Comparison of ENCODE assay signal across 9 mouse cellular contexts in the genomic region with DNA sequence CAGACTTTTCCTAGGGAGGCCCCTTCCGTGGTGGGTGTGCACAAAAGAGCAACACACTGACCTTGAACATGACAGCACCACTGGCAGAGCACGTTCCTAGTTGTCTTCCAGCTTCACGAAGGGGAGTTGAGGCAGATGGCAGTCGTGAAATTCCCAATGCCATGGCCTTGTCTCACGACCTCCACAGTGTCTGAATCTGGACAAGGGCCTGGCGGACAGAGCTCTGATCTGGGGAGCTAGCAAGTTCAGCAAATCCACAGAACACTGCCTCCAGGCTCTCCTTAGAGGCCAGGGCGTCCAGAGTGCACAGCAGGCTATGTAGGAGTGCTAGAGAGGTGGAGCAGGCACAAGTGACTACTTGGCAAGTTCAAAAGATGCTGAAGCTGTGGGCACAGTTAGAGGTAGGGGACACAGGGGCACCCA. TPM values are rescaled to one million over a fixed set of nuclear protein-coding genes. Genes with fewer than 3 reads are reported as not detected.
DNase-seq lines count a peak whose midpoint lies in the region; ATAC-seq lines count a peak whose summit lies in the region.
"Had no signal": no experiment of that assay in that cellular context is flagged by ENCODE, and none has a peak within 500 bp of the region (broad histone marks: within the 10 kb centered on the region; RNA-seq: fewer than 3 reads in every experiment).

No protein-coding gene starts in this region.

- ATAC-seq in heart, embryonic 13.5 days (ENCODE audit: extremely low read depth, insufficient number of reproducible peaks, low FRiP score, low TSS enrichment), result no peak
- no peak for ATAC-seq in forebrain, embryonic 14.5 days

- H3K4me2 ChIP-seq in heart, embryonic 13.5 days, result peak overlapping the region; percentile 94
- H3K4me2 ChIP-seq in forebrain, embryonic 14.5 days (ENCODE audit: low read length), result no peak overlapping the region
- H3K4me2 ChIP-seq: midbrain, embryonic 12.5 days had no signal

- H3K36me3 ChIP-seq in heart, embryonic 13.5 days, result peaks cover 26% of the 10 kb centered on the region
- peaks cover 31% of the 10 kb centered on the region for H3K36me3 ChIP-seq in forebrain, embryonic 14.5 days (ENCODE audit: control insufficient read depth, insufficient read depth, low read length)

- WGBS in heart, embryonic 13.5 days, result 20% methylated on average over 7 of the region's 7 CpGs
- WGBS in forebrain, embryonic 14.5 days, result 61% methylated on average over 7 of the region's 7 CpGs

- no peaks in the 10 kb centered on the region for H3K9me3 ChIP-seq in heart, embryonic 13.5 days
- no peaks in the 10 kb centered on the region for H3K9me3 ChIP-seq in forebrain, embryonic 14.5 days (replicated peaks; ENCODE audit: control insufficient read depth, low read length)
- H3K9me3 ChIP-seq: midbrain, embryonic 12.5 days had no signal

- H3K9ac ChIP-seq in heart, embryonic 13.5 days, result peak overlapping the region; percentile 98
- H3K9ac ChIP-seq in forebrain, embryonic 14.5 days (ENCODE audit: low read length), result no peak overlapping the region
- H3K9ac ChIP-seq: midbrain, embryonic 12.5 days had no signal

- H3K4me1 ChIP-seq in heart, embryonic 13.5 days, result peaks cover 47% of the 10 kb centered on the region
- peaks cover 7% of the 10 kb centered on the region for H3K4me1 ChIP-seq in forebrain, embryonic 14.5 days (ENCODE audit: control insufficient read depth, insufficient read depth, low read length)

- peak overlapping the region; percentile 97 for H3K27ac ChIP-seq in heart, embryonic 13.5 days (replicated peaks)
- H3K27ac ChIP-seq in forebrain, embryonic 14.5 days (ENCODE audit: low read depth, low read length), result no peak overlapping the region
- H3K27ac ChIP-seq: midbrain, embryonic 12.5 days had no signal

- no peak for DNase-seq in heart, adult 8-10 months (ENCODE audit: low spot score)
- DNase-seq in 3T3-L1 (ENCODE audit: low read depth, low spot score), result peak; percentile 50
- DNase-seq in adrenal gland, adult 8-10 months, result peak; percentile 70
- peak; percentile 41 for DNase-seq in kidney, postnatal 10 days
- DNase-seq in c-Kit-positive CD71-positive TER-119-positive erythroid progenitor cells, embryonic 14.5 days (ENCODE audit: low spot score), result no peak
- no peak for DNase-seq in cerebellum, postnatal 36 days
- no peak for DNase-seq in forebrain, embryonic 14.5 days (ENCODE audit: low spot score)

- no peaks in the 10 kb centered on the region for H3K27me3 ChIP-seq in heart, embryonic 13.5 days (replicated peaks)
- no peaks in the 10 kb centered on the region for H3K27me3 ChIP-seq in forebrain, embryonic 14.5 days (replicated peaks; ENCODE audit: control insufficient read depth, insufficient read depth, low read length)
- H3K27me3 ChIP-seq: midbrain, embryonic 12.5 days had no signal

- no peak overlapping the region for H3K4me3 ChIP-seq in heart, embryonic 13.5 days
- H3K4me3 ChIP-seq in forebrain, embryonic 14.5 days (ENCODE audit: low read depth, low read length), result no peak overlapping the region
- H3K4me3 ChIP-seq: midbrain, embryonic 12.5 days had no signal

RNA-seq across cellular contexts. Expression of a gene that starts 5.0 kb away (rescaled TPM):
- polyA plus RNA-seq in heart, embryonic 13.5 days (2015; fragmentation: Nextera tagmentation; extraction: Ambion mirVana), result 51.8 and 57.0 TPM in 2 replicates
- 100 to 1,000 TPM in 1 of 4 experiments, 10 to 100 TPM in 3; 70.8 to 183 (median 86.1) TPM for total RNA-seq in heart, adult 8-10 months (2022)
- total RNA-seq in adrenal gland, adult 8-10 months (2022), result 100 to 1,000 TPM in 1 of 4 experiments, 10 to 100 TPM in 3; 62.7 to 164 (median 75.8) TPM
- 49.1 and 52.9 TPM in 2 replicates for polyA plus RNA-seq in forebrain, embryonic 14.5 days (2014; fragmentation: Nextera tagmentation; extraction: Ambion mirVana)

RNA-seq across cellular contexts. Expression of a gene that starts 47.5 kb away (rescaled TPM):
- 54.1 and 63.7 TPM in 2 replicates for polyA plus RNA-seq in heart, embryonic 13.5 days (2015; fragmentation: Nextera tagmentation; extraction: Ambion mirVana)
- total RNA-seq in heart, adult 8-10 months (2022), result 10 to 100 TPM; 17.2 to 28.0 (median 21.1) TPM
- total RNA-seq in adrenal gland, adult 8-10 months (2022), result 10 to 100 TPM; 40.3 to 51.5 (median 49.2) TPM
- 65.5 and 65.8 TPM in 2 replicates for polyA plus RNA-seq in forebrain, embryonic 14.5 days (2014; fragmentation: Nextera tagmentation; extraction: Ambion mirVana)

RNA-seq across cellular contexts. Expression of a gene that starts 47.8 kb away (rescaled TPM):
- polyA plus RNA-seq in heart, embryonic 13.5 days (2015; fragmentation: Nextera tagmentation; extraction: Ambion mirVana), result 8.9 and 10.5 TPM in 2 replicates
- total RNA-seq in heart, adult 8-10 months (2022), result 10 to 100 TPM in 2 of 4 experiments, 1 to 10 TPM in 2; 7.4 to 10.3 (median 9.9) TPM
- 10 to 100 TPM; 19.3 to 22.3 (median 20.3) TPM for total RNA-seq in adrenal gland, adult 8-10 months (2022)
- 8.4 and 8.8 TPM in 2 replicates for polyA plus RNA-seq in forebrain, embryonic 14.5 days (2014; fragmentation: Nextera tagmentation; extraction: Ambion mirVana)

Comparison
In these comparisons a context has a peak if more than half of its experiments do, and no peak if none do; other contexts are left out.
1. DNase-seq: peak in 3T3-L1 (single experiment), adrenal gland, adult 8-10 months (single experiment) and kidney, postnatal 10 days (single experiment); none in heart, adult 8-10 months (single experiment), c-Kit-positive CD71-positive TER-119-positive erythroid progenitor cells, embryonic 14.5 days (single experiment), cerebellum, postnatal 36 days (0 of 2) and forebrain, embryonic 14.5 days (single experiment).